Mouse (Mus musculus) stomach, embryonic 16.5 days (tissue): ENCODE data around the gene Tbc1d25. TPM values are rescaled to one million over a fixed set of nuclear protein-coding genes. Genes with fewer than 3 reads are reported as not detected.

ENCODE experiments used
- ATAC-seq: fragments of 200-750 bp; cut with Nextera tagmentation; 2 replicates; pipeline ENCODE4 v1.8.0; 2017; ENCODE audit warnings: moderate number of reproducible peaks, moderate TSS enrichment; ENCODE audit not compliant: insufficient read depth, low FRiP score
- H3K27ac ChIP-seq: fragments of 300-500 bp; sonication (generic); 2 replicates; pipeline ENCODE4 v1.5.1; 2014; ENCODE audit warnings: low read length
- H3K27me3 ChIP-seq: fragments of 300-500 bp; sonication (generic); 2 replicates; pipeline ENCODE4 v1.6.1; 2014; ENCODE audit warnings: low read length, control low read depth, mixed read lengths; ENCODE audit not compliant: control insufficient read depth, insufficient read depth
- H3K36me3 ChIP-seq: fragments of 300-500 bp; sonication (generic); 2 replicates; pipeline ENCODE4 v1.6.1; 2014; ENCODE audit warnings: low read length; ENCODE audit not compliant: control insufficient read depth, insufficient read depth
- H3K4me1 ChIP-seq: fragments of 300-500 bp; sonication (generic); 2 replicates; pipeline ENCODE4 v1.6.1; 2014; ENCODE audit warnings: low read length, control low read depth, mixed read lengths; ENCODE audit not compliant: control insufficient read depth, insufficient read depth
- H3K4me2 ChIP-seq: fragments of 300-500 bp; sonication (generic); 2 replicates; pipeline ENCODE4 v1.6.1; 2014; ENCODE audit warnings: low read depth, low read length, mixed read lengths
- H3K4me3 ChIP-seq: fragments of 300-500 bp; sonication (generic); replicated peaks from 2 replicates; pipeline ENCODE4 v1.5.1; 2014; ENCODE audit warnings: mild to moderate bottlenecking, low read length
- H3K9ac ChIP-seq: fragments of 300-500 bp; sonication (generic); 2 replicates; pipeline ENCODE4 v1.6.1; 2014; ENCODE audit warnings: low read length
- H3K9me3 ChIP-seq: fragments of 300-500 bp; sonication (generic); replicated peaks from 2 replicates; pipeline ENCODE4 v1.6.1; 2016; ENCODE audit warnings: low read length, control low read depth; ENCODE audit not compliant: control insufficient read depth
- WGBS: fragments of 180-500 bp; shearing (Covaris S2); extraction: QIAGEN DNeasy Blood & Tissue Kit; methylation state at CpG from one replicate; pipeline ENCODE4 v1.1.7; 2014; 5-methylcytosine and 5-hydroxymethylcytosine counted together
- polyA plus RNA-seq: library from polyadenylated mRNA; unstranded; fragments of >200 nt; fragmentation: Nextera tagmentation; extraction: Ambion mirVana; gene quantifications from 2 replicates; pipeline ENCODE4 v1.2.1, GENCODE M21; 2015

Tbc1d25 gene
- polyA plus RNA-seq, 1 experiment from 2014 or later, result 10.9 TPM

DNA sequence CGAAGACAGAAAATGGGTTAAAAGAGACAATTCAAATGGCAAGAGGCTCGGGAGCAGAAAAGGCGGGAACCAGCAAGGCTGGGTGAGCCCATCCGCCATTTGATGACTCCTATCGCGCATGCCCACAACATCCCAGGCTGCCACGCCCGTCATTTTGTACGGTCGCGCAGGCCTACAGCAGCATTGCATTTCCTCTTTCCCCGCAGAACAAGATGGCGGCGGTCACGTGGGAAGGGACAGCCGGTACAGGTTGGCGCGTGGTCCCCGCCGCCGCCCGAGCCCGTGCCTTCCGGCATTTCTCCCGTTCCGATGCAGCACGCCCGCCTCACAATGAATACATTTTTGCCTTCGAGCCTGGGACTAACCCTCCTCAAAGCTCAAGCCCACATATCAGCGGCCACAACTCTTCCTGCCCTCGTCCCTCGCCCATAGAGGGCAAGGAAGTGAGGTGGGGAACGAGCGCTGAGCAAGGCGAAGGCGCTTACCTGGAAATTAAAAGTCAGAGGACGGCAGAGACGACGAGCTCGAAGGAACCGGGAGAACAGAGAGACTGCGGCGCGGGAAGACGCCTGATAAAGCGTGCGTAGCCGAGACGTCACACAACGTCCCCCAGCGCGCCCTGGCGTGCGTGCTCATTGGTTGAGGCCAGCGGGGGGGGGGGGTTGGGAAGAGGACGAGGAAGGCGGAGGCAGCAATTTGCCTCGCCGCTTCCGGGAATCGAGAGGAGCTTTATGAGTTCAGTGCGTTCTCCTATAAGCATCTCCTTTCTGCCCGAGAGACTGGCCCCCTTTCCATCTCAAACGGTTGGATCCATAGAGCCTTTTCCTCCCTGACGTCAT is 30.6 kb downstream of the Tbc1d25 start, which contains the start of gene Rbm3:
Rbm3 (minus strand) TSS at position 728 of the 839 bp plus-strand sequence.
- Histone ChIP-seq H3K4me2 (peak within 1 kb of the TSS; percentile 62), H3K27ac (peak within 1 kb of the TSS; percentile 99), H3K36me3 (peaks cover 5% of the 10 kb centered on the region; the same call in 1 of the 2 replicates), H3K4me1 (peaks cover 2% of the 10 kb centered on the region; the same call in 1 of the 2 replicates), H3K9me3 (no peaks in the 10 kb centered on the region), H3K4me3 (peak within 1 kb of the TSS; percentile 69), H3K27me3 (no peaks in the 10 kb centered on the region), H3K9ac (peak within 1 kb of the TSS; percentile 83)
- WGBS, result 15% methylated on average over 65 of the region's 65 CpGs
- ATAC-seq, result peak; percentile 97

DNA sequence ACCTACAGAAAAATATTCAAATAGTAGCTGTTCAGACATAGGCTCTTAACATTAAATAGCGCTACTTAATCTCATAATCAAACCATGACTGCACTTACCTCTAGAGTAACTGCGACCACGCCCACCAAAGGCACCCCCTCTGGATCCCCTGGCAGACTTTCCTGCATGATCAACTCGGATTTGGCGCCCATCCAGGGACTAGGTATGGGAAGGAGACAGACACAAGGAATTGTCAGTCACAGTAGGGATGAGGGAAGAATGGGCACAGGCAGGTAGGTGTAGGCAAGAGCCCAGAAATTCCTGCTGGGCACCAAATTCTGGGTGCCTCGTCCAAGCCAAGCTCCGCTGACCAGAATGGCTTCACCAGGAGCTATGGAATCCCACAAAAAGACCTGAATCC is 32.2 kb downstream of the Tbc1d25 start:
- Histone ChIP-seq H3K36me3 (peaks cover 5% of the 10 kb centered on the region; the same call in 1 of the 2 replicates), H3K4me3 (peak overlapping the region; percentile 69), H3K4me1 (peaks cover 2% of the 10 kb centered on the region; the same call in 1 of the 2 replicates), H3K4me2 (peak overlapping the region; percentile 62), H3K27me3 (no peaks in the 10 kb centered on the region), H3K9ac (peak overlapping the region; percentile 83), H3K27ac (no peak overlapping the region), H3K9me3 (no peaks in the 10 kb centered on the region)
- WGBS, result 69% methylated on average over 7 of the region's 7 CpGs
- ATAC-seq, result no peak

DNA sequence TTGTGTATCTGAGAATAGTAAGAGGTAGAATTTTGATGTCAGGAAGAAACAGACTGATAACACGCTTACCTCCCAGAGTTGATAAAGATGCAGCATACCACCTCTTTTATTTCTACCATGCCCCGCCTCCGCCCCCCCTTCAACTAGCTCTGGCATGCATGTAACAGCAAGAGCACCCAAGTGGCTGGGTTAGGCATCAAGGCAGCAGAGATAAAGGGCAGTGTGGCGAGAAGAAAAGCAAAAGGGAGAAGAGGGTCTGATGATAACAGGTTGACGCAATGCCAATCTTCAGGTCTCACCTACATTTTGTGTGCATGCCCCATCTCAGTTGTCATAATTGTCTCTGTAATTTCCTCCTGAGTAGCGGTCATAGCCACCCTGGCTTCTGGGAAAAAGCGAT is 33.0 kb downstream of the Tbc1d25 start:
- no peak overlapping the region for H3K4me2 ChIP-seq
- peaks cover 5% of the 10 kb centered on the region; the same call in 1 of the 2 replicates for H3K36me3 ChIP-seq
- 80% methylated on average over 7 of the region's 7 CpGs for WGBS

GRCm38 (mm10) chrX:8141058-8141457 is 34.9 kb downstream of the Tbc1d25 start:
- peaks cover 2% of the 10 kb centered on the region; the same call in 1 of the 2 replicates for H3K4me1 ChIP-seq
- H3K4me3 ChIP-seq, result no peak overlapping the region
- ATAC-seq, result no peak
- 80% methylated on average over 3 of the region's 3 CpGs for WGBS
- H3K9me3 ChIP-seq, result no peaks in the 10 kb centered on the region
- H3K27ac ChIP-seq, result no peak overlapping the region
- H3K9ac ChIP-seq, result no peak overlapping the region
- H3K36me3 ChIP-seq, result peaks cover 5% of the 10 kb centered on the region; the same call in 1 of the 2 replicates
- no peaks in the 10 kb centered on the region for H3K27me3 ChIP-seq
- no peak overlapping the region for H3K4me2 ChIP-seq

More for the DNA sequence above, 33.0 kb downstream of the Tbc1d25 start:
- no peak for ATAC-seq
- Histone ChIP-seq H3K27me3 (no peaks in the 10 kb centered on the region), H3K4me1 (peaks cover 2% of the 10 kb centered on the region; the same call in 1 of the 2 replicates), H3K9me3 (no peaks in the 10 kb centered on the region), H3K9ac (no peak overlapping the region), H3K27ac (no peak overlapping the region), H3K4me3 (no peak overlapping the region)

DNA sequence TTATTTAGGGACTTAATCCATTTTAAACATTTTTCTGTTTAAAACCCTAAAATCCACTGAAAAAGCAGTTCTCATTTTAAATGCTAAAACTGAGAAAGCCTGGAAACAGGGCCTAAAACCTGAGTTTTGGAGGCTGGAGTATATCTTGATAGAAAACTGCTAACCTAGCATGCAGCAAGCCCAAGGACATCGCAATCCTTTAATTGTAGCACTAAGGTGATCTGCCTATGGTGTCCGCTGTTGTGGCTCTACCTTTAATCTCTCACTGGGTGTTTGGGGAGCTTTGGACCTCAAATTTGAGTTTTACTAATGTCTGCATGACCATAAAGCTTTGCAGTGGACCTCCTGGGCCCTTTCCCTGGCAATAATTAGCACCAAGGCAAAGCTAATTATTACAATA is 35.5 kb downstream of the Tbc1d25 start:
- H3K36me3 ChIP-seq, result peaks cover 5% of the 10 kb centered on the region; the same call in 1 of the 2 replicates
- H3K9me3 ChIP-seq, result no peaks in the 10 kb centered on the region
- H3K4me3 ChIP-seq, result no peak overlapping the region
- H3K27ac ChIP-seq, result no peak overlapping the region
- 86% methylated on average over 2 of the region's 2 CpGs for WGBS
- H3K27me3 ChIP-seq, result no peaks in the 10 kb centered on the region
- H3K4me2 ChIP-seq, result no peak overlapping the region
- no peak overlapping the region for H3K9ac ChIP-seq
- peaks cover 2% of the 10 kb centered on the region; the same call in 1 of the 2 replicates for H3K4me1 ChIP-seq
- no peak for ATAC-seq

GRCm38 (mm10) chrX:8139480-8139879 is 36.5 kb downstream of the Tbc1d25 start:
- whole genome bisulfite sequencing, result 46% methylated on average over 1 of the region's 1 CpGs
- Histone ChIP-seq H3K4me1 (peaks cover 2% of the 10 kb centered on the region; the same call in 1 of the 2 replicates), H3K9ac (no peak overlapping the region), H3K4me3 (no peak overlapping the region), H3K27me3 (no peaks in the 10 kb centered on the region), H3K9me3 (no peaks in the 10 kb centered on the region), H3K4me2 (no peak overlapping the region), H3K36me3 (peaks cover 5% of the 10 kb centered on the region; the same call in 1 of the 2 replicates), H3K27ac (no peak overlapping the region)
- ATAC-seq, result no peak

DNA sequence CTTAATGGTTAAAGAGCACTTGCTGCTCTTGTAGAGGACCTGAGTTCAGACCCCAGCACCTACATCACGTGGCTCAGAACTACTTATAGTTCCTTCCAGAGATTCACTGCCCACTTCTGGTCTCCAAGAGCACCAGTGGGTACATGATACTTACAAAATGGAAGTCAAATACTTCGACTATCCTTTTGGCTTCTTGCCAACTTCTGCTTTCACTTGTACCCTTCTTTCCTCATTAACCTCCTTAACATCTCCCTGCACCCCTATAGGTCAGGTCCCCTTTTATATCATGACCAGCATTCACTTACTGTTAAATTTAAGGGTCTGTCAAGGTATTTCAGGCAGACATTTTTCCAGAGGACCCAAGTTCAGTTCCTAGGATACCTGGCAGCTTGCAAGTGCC is 40.1 kb downstream of the Tbc1d25 start:
- no peak overlapping the region for H3K9ac ChIP-seq
- H3K9me3 ChIP-seq, result no peaks in the 10 kb centered on the region
- WGBS, result 44% methylated on average over 2 of the region's 2 CpGs
- H3K4me1 ChIP-seq, result no peaks in the 10 kb centered on the region; the same call in 1 of the 2 replicates
- H3K36me3 ChIP-seq, result no peaks in the 10 kb centered on the region
- H3K4me2 ChIP-seq, result no peak overlapping the region
- H3K27ac ChIP-seq, result no peak overlapping the region
- H3K27me3 ChIP-seq, result no peaks in the 10 kb centered on the region
- H3K4me3 ChIP-seq, result no peak overlapping the region
- ATAC-seq, result no peak

DNA sequence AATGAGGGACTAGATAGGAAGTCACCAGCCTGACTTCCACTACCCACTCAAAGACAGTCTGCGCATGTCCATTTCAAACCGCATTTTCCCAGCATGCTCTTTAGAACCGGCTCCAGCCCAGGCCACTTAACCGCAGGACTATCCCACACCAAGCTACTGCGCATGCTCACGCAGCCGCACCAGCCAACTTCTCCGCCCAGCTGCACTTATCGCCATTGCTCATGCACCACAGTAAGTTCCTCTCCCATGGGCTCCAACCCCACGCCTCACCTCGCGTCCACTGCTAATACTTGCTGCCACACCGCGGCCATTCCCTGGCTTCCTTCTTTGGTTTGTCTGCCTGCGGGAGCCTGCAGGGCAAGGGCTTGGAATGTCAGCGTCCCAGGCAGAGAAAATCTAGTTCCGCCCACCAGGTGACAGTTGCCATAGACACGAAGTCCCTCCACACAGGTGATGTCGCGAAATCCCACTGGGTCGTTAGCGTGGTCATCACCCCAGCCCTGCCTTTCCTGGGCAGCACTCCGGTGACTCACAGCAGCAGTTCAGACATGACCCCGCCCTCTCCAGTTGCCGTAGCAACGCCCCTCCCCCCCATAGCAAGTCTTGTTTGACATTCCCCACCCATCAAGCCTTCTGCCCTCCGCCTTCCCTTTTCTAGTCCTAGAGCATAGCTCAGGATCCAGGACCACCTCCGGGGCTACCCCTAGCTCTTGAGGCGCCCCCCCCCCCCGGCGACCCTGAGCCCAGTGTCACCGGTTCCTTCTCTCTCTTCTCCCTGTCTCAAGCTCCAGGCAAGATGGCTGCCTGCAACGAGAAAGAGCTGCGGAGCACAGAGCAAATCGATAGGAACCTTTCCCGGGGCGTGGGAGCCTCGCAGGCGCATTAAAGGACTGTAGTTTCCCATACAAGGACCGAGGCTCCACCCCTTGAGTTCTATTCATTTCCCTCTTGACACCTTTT is 43.7 kb downstream of the Tbc1d25 start, which contains the start of gene Wdr13:
Wdr13 (minus strand) TSS at position 876 of the 960 bp plus-strand sequence.
- Histone ChIP-seq H3K27ac (peak within 1 kb of the TSS; percentile 98), H3K27me3 (no peaks in the 10 kb centered on the region), H3K9me3 (no peaks in the 10 kb centered on the region), H3K36me3 (no peaks in the 10 kb centered on the region), H3K4me3 (peak within 1 kb of the TSS; percentile 60), H3K4me1 (no peaks in the 10 kb centered on the region), H3K4me2 (peak within 1 kb of the TSS; percentile 59), H3K9ac (peak within 1 kb of the TSS; percentile 78)
- peak; percentile 90 for ATAC-seq
- WGBS, result 12% methylated on average over 39 of the region's 40 CpGs
